Mouse (Mus musculus): ENCODE data around the gene Sox18. TPM values are rescaled to one million over a fixed set of nuclear protein-coding genes. Genes with fewer than 3 reads are reported as not detected.
A peak's percentile ranks its signal among the peaks of the same experiment; 100 is the strongest.

Sox18 gene
- total RNA-seq, 2 experiments from 2014 or later, result 10.9 to 11.2 TPM

GRCm38 (mm10) chr2:181693339-181694280 is 22.2 kb upstream of the Sox18 start, which contains the start of gene Rgs19:
Gene Rgs19, minus strand, starts transcription at chr2:181693977.
- TF ChIP-seq CTCF (IDR thresholded peaks at IDR 0.05), result no peak
- Histone ChIP-seq H3K4me3 (peak within 1 kb of the TSS; percentile 80), H3K27ac (peak within 1 kb of the TSS; percentile 90)
- intact Hi-C loops (cut with DNase I), result no loop called here
- DNase-seq (ENCODE audit: extremely low spot score in 1 of 2, low spot score in 2 of 2), result peak; percentile 82 to 85

GRCm38 (mm10) chr2:181692304-181692703 is 20.9 kb upstream of the Sox18 start:
- H3K4me3 ChIP-seq, result no peak overlapping the region
- intact Hi-C loops (cut with DNase I), result no loop called here
- H3K27ac ChIP-seq, result no peak overlapping the region

GRCm38 (mm10) chr2:181691571-181691970 is 20.1 kb upstream of the Sox18 start:
- DNase-seq (ENCODE audit: extremely low spot score in 1 of 2, low spot score in 2 of 2), result no peak
- intact Hi-C loops (cut with DNase I), result no loop called here

More at GRCm38 (mm10) chr2:181692304-181692703, 20.9 kb upstream of the Sox18 start:
- TF ChIP-seq CTCF (IDR thresholded peaks at IDR 0.05), result no peak
- DNase-seq (ENCODE audit: extremely low spot score in 1 of 2, low spot score in 2 of 2), result no peak

GRCm38 (mm10) chr2:181691083-181691482 is 19.6 kb upstream of the Sox18 start:
- H3K27ac ChIP-seq, result no peak overlapping the region; the same call in 1 of the 2 replicates

More at GRCm38 (mm10) chr2:181691571-181691970, 20.1 kb upstream of the Sox18 start:
- TF ChIP-seq CTCF (IDR thresholded peaks at IDR 0.05), result no peak
- no peak overlapping the region for H3K4me3 ChIP-seq
- H3K27ac ChIP-seq, result no peak overlapping the region

GRCm38 (mm10) chr2:181689466-181690160 is 18.2 kb upstream of the Sox18 start:
- no peak overlapping the region for H3K27ac ChIP-seq
- H3K4me3 ChIP-seq, result no peak overlapping the region
- intact Hi-C loops (cut with DNase I), result no loop called here
- DNase-seq (ENCODE audit: extremely low spot score in 1 of 2, low spot score in 2 of 2), result no peak
- TF ChIP-seq CTCF (IDR thresholded peaks at IDR 0.05), result no peak

More at GRCm38 (mm10) chr2:181691083-181691482, 19.6 kb upstream of the Sox18 start:
- intact Hi-C loops (cut with DNase I), result no loop called here
- TF ChIP-seq CTCF (IDR thresholded peaks at IDR 0.05), result no peak
- no peak overlapping the region for H3K4me3 ChIP-seq
- no peak for DNase-seq (ENCODE audit: extremely low spot score in 1 of 2, low spot score in 2 of 2)

GRCm38 (mm10) chr2:181687586-181687985 is 16.1 kb upstream of the Sox18 start:
- TF ChIP-seq CTCF (IDR thresholded peaks at IDR 0.05), result no peak

GRCm38 (mm10) chr2:181685686-181686085 is 14.2 kb upstream of the Sox18 start:
- TF ChIP-seq CTCF (IDR thresholded peaks at IDR 0.05), result no peak
- intact Hi-C loops (cut with DNase I), result no loop called here
- Histone ChIP-seq H3K27ac (no peak overlapping the region), H3K4me3 (no peak overlapping the region)
- DNase-seq (ENCODE audit: extremely low spot score in 1 of 2, low spot score in 2 of 2), result no peak

More at GRCm38 (mm10) chr2:181687586-181687985, 16.1 kb upstream of the Sox18 start:
- Histone ChIP-seq H3K27ac (no peak overlapping the region), H3K4me3 (no peak overlapping the region)
- no peak for DNase-seq (ENCODE audit: extremely low spot score in 1 of 2, low spot score in 2 of 2)
- intact Hi-C loops (cut with DNase I), result no loop called here

- no peak for DNase-seq (ENCODE audit: extremely low spot score in 1 of 2, low spot score in 2 of 2)
Observed at GRCm38 (mm10) chr2:181684713-181685112, 13.3 kb upstream of the Sox18 start.

GRCm38 (mm10) chr2:181683381-181683780 is 11.9 kb upstream of the Sox18 start:
- intact Hi-C loops (cut with DNase I), result no loop called here
- no peak overlapping the region for H3K4me3 ChIP-seq
- no peak for TF ChIP-seq CTCF (IDR thresholded peaks at IDR 0.05)
- H3K27ac ChIP-seq, result no peak overlapping the region
- no peak for DNase-seq (ENCODE audit: extremely low spot score in 1 of 2, low spot score in 2 of 2)

More at GRCm38 (mm10) chr2:181684713-181685112, 13.3 kb upstream of the Sox18 start:
- Histone ChIP-seq H3K27ac (no peak overlapping the region), H3K4me3 (no peak overlapping the region)
- intact Hi-C loops (cut with DNase I), result no loop called here
- TF ChIP-seq CTCF (IDR thresholded peaks at IDR 0.05), result no peak

GRCm38 (mm10) chr2:181681978-181682377 is 10.5 kb upstream of the Sox18 start:
- intact Hi-C loops (cut with DNase I), result no loop called here

GRCm38 (mm10) chr2:181680716-181681117 is 9.3 kb upstream of the Sox18 start:
- H3K27ac ChIP-seq, result peak overlapping the region; percentile 96

More at GRCm38 (mm10) chr2:181681978-181682377, 10.5 kb upstream of the Sox18 start:
- DNase-seq (ENCODE audit: extremely low spot score in 1 of 2, low spot score in 2 of 2), result no peak
- TF ChIP-seq CTCF (IDR thresholded peaks at IDR 0.05), result no peak
- H3K4me3 ChIP-seq, result no peak overlapping the region
- H3K27ac ChIP-seq, result no peak overlapping the region

More at GRCm38 (mm10) chr2:181680716-181681117, 9.3 kb upstream of the Sox18 start:
- peak overlapping the region; percentile 95 for H3K4me3 ChIP-seq
- peak in 1 of 2 experiments; percentile 42 for DNase-seq (ENCODE audit: extremely low spot score in 1 of 2, low spot score in 2 of 2)
- no peak for TF ChIP-seq CTCF (IDR thresholded peaks at IDR 0.05)
- intact Hi-C loops (cut with DNase I), result no loop called here
